Mouse (Mus musculus) heart, postnatal 36 days (tissue): ENCODE measurements around the gene Ncbp1. TPM values are rescaled to one million over a fixed set of nuclear protein-coding genes. Genes with fewer than 3 reads are reported as not detected.
A peak's percentile ranks its signal among the peaks of the same experiment; 100 is the strongest.

Source experiments
- DNase-seq, 2 experiments: peaks; one replicate each; pipeline ENCODE4 v3.0.0; 2021 to 2022
- intact Hi-C: fragments of 180-260 bp; cut with DNase I; formaldehyde crosslinking; loops from one replicate; pipeline ENCODE4 v1.15.1; 2025
- total RNA-seq, 2 experiments: library from RNA; stranded (reverse); gene quantifications; 2 replicates each; pipeline ENCODE4 v1.2.3; 2021

Ncbp1 gene
- 10 to 100 TPM; 19.3 to 19.7 TPM for total RNA-seq

- intact Hi-C loops = loop anchor here (5.0 to 10.0 kb wide), 2 partner anchors 794 to 1121 kb away; partner anchors contain the start of genes Dcaf10, Exosc3 and Polr1e
- peak; percentile 92 to 97 for DNase-seq
These were observed at the start of gene Ncbp1, which contains the start of gene Tstd2 for GRCm38 (mm10) chr4:46138287-46139222. TSS of gene Ncbp1 (plus strand) at chr4:46138613. TSS of gene Tstd2 (minus strand) at chr4:46138694.

GRCm38 (mm10) chr4:46089524-46090125, 48.8 kb upstream of the Ncbp1 start:
- DNase-seq = no peak
- intact Hi-C loops = loop anchor here (5.0 kb wide), 1 partner anchor 47 kb away; no protein-coding TSS in a partner anchor

- intact Hi-C loops = no loop called here
- DNase-seq = no peak
These were observed 45.9 kb upstream of the Ncbp1 start for GRCm38 (mm10) chr4:46092429-46093076.

GRCm38 (mm10) chr4:46094916-46095825, 43.2 kb upstream of the Ncbp1 start:
- intact Hi-C loops = no loop called here
- peak; percentile 27 to 41 for DNase-seq

- intact Hi-C loops = no loop called here
- DNase-seq = no peak
These were observed 42.6 kb upstream of the Ncbp1 start for GRCm38 (mm10) chr4:46095826-46096159.

GRCm38 (mm10) chr4:46096546-46096945, 41.9 kb upstream of the Ncbp1 start:
- intact Hi-C loops = no loop called here
- no peak for DNase-seq

GRCm38 (mm10) chr4:46097591-46097990, 40.8 kb upstream of the Ncbp1 start:
- intact Hi-C loops = no loop called here
- DNase-seq = no peak

GRCm38 (mm10) chr4:46099132-46099531, 39.3 kb upstream of the Ncbp1 start:
- intact Hi-C loops = no loop called here

GRCm38 (mm10) chr4:46100539-46100938, 37.9 kb upstream of the Ncbp1 start:
- intact Hi-C loops = no loop called here
- DNase-seq = no peak

More at GRCm38 (mm10) chr4:46099132-46099531, 39.3 kb upstream of the Ncbp1 start:
- DNase-seq = no peak

- no peak for DNase-seq
- intact Hi-C loops = no loop called here
These were observed 37.2 kb upstream of the Ncbp1 start for GRCm38 (mm10) chr4:46101211-46101711.

GRCm38 (mm10) chr4:46102078-46102769, 36.2 kb upstream of the Ncbp1 start:
- intact Hi-C loops = no loop called here
- no peak for DNase-seq

- no peak for DNase-seq
- intact Hi-C loops = no loop called here
These were observed 28.3 kb upstream of the Ncbp1 start for GRCm38 (mm10) chr4:46110084-46110483.

GRCm38 (mm10) chr4:46111361-46111760, 27.1 kb upstream of the Ncbp1 start:
- DNase-seq = no peak
- intact Hi-C loops = no loop called here

- intact Hi-C loops = no loop called here
- DNase-seq = no peak
These were observed 23.1 kb upstream of the Ncbp1 start for GRCm38 (mm10) chr4:46115308-46115707.

GRCm38 (mm10) chr4:46116544-46117175, 21.8 kb upstream of the Ncbp1 start:
- DNase-seq = no peak
- intact Hi-C loops = no loop called here

GRCm38 (mm10) chr4:46117536-46117935, 20.9 kb upstream of the Ncbp1 start:
- intact Hi-C loops = no loop called here
- DNase-seq = no peak

GRCm38 (mm10) chr4:46119514-46120094, 18.8 kb upstream of the Ncbp1 start:
- intact Hi-C loops = loop anchor here (10.0 kb wide), 1 partner anchor 245 kb away; no protein-coding TSS in a partner anchor
- DNase-seq = no peak

- intact Hi-C loops = loop anchor here (10.0 kb wide), 1 partner anchor 246 kb away; no protein-coding TSS in a partner anchor
- no peak for DNase-seq
These were observed 17.6 kb upstream of the Ncbp1 start for GRCm38 (mm10) chr4:46120767-46121166.
